Mouse (Mus musculus): ENCODE results near the gene Daam2.

DNA sequence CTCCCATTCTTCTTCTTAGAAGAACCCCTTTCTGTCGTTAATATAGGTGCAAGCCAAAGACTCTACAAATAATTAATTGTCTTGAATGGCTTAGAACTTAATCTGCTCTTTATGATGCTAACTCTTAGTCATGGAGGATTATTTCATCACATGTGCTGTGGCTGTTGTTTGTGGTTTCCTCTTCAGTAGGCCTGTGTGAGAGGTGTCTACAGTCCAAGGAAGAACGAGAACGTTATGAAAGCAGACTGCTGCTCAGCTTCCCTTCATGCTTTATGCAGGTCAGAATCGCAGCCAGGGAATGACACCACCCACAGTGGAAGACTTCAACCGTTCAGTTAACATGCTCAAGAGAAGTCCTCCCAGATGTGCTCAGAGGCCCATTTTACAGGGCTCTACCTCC lies 151.2 kb downstream of the Daam2 start:
- TF ChIP-seq CTCF (IDR thresholded peaks at IDR 0.05) (no peak), EP300 (IDR thresholded peaks at IDR 0.05) (no peak)
